Mouse (Mus musculus): ENCODE measurements at regions not wholly inside any gene's neighbourhood (a gene's known extent, or its start where the extent isn't known, plus 50 kb on each side); places are given as distances from the start of the nearest gene placed in this dataset.

DNA sequence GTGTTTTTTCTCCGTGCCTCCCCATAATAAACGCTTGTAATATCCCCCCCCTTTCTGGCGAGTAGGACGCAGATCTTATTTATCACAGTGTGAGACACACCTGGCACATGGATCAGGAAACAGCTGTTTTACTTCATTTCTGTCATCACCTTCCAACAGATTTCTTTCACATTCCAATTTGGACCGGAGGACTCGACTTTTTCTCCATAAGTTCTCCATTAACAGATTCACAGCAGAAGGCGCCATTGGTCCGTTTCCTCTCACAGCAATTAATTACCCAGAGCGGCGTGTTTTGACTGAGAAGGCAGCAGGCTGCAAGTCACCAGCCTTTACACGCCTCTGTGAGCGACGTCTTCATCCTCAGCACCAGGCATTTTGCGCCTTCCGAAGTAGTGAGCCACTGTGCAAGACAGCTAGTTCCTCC, 258.1 kb upstream of the Nt5e start:
- 69% methylated on average over 15 of the region's 15 CpGs for WGBS
- Histone ChIP-seq H3K27ac (ENCODE audit: low read depth, low read length) (no peak overlapping the region), H3K4me3 (ENCODE audit: low read depth, low read length) (no peak overlapping the region), H3K4me1 (replicated peaks; ENCODE audit: control insufficient read depth, insufficient read depth, low read length) (no peaks in the 10 kb centered on the region), H3K27me3 (replicated peaks; ENCODE audit: control insufficient read depth, insufficient read depth, low read length) (no peaks in the 10 kb centered on the region), H3K9ac (ENCODE audit: low read depth, low read length) (no peak overlapping the region), H3K4me2 (replicated peaks; ENCODE audit: low read depth) (no peak overlapping the region), H3K36me3 (ENCODE audit: control insufficient read depth, insufficient read depth) (no peaks in the 10 kb centered on the region), H3K9me3 (ENCODE audit: control insufficient read depth) (no peaks in the 10 kb centered on the region)
- TF ChIP-seq CTCF (IDR thresholded peaks at IDR 0.05; ENCODE audit: low read depth): no peak
- ATAC-seq: no peak

DNA sequence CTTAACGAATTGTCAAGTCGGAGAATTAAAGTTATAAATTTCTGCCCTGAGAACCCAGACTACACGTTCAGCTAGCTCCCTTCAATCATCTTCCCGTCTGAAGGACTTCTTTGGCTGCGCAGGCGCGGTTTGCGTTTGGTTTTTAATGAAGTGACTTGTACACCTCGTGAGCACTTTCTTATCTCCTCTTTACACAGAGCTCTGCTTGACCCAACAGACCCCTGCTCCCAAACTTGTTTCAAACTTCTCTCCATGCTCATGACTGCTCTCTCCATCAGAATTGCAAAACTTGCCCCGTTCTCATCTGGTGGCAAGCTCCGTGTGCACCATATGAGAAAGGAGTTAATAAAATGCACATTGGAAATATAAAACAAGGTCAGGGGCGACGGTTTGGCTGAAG, 257.2 kb upstream of the Nt5e start:
- WGBS: 74% methylated on average over 13 of the region's 13 CpGs
- Histone ChIP-seq H3K4me3 (ENCODE audit: low read depth, low read length) (no peak overlapping the region), H3K27ac (ENCODE audit: low read depth, low read length) (no peak overlapping the region), H3K4me2 (replicated peaks; ENCODE audit: low read depth) (no peak overlapping the region), H3K4me1 (replicated peaks; ENCODE audit: control insufficient read depth, insufficient read depth, low read length) (no peaks in the 10 kb centered on the region), H3K9me3 (ENCODE audit: control insufficient read depth) (no peaks in the 10 kb centered on the region), H3K27me3 (replicated peaks; ENCODE audit: control insufficient read depth, insufficient read depth, low read length) (no peaks in the 10 kb centered on the region), H3K36me3 (ENCODE audit: control insufficient read depth, insufficient read depth) (no peaks in the 10 kb centered on the region), H3K9ac (ENCODE audit: low read depth, low read length) (no peak overlapping the region)
- ATAC-seq: no peak
- no peak for TF ChIP-seq CTCF (IDR thresholded peaks at IDR 0.05; ENCODE audit: low read depth)

DNA sequence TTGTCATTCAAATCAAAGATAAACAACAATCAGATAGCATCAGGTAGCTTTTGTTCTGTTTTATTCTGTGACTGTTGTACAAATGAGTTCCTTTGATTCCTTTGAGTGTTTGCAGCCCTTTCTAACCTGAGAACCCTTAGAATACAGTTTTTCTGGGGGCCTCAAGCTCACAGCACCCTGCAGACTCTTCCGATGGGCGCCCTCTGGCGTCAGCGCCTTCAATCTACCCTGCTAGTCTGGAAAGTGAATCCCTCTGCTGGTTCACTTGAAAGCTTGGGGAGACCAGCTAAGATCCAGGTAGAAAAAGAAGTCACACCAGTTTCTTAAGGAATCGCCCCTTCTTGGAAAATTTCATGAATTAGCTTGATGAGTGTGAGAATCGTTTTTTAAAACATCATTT, 253.8 kb upstream of the Nt5e start:
- Histone ChIP-seq H3K9ac (ENCODE audit: low read depth, low read length) (no peak overlapping the region), H3K27me3 (replicated peaks; ENCODE audit: control insufficient read depth, insufficient read depth, low read length) (no peaks in the 10 kb centered on the region), H3K36me3 (ENCODE audit: control insufficient read depth, insufficient read depth) (no peaks in the 10 kb centered on the region), H3K4me3 (ENCODE audit: low read depth, low read length) (no peak overlapping the region), H3K27ac (ENCODE audit: low read depth, low read length) (no peak overlapping the region), H3K4me1 (replicated peaks; ENCODE audit: control insufficient read depth, insufficient read depth, low read length) (no peaks in the 10 kb centered on the region), H3K9me3 (ENCODE audit: control insufficient read depth) (no peaks in the 10 kb centered on the region), H3K4me2 (replicated peaks; ENCODE audit: low read depth) (no peak overlapping the region)
- TF ChIP-seq CTCF (IDR thresholded peaks at IDR 0.05; ENCODE audit: low read depth): peak; percentile 65
- 14% methylated on average over 6 of the region's 6 CpGs for WGBS
- no peak for ATAC-seq

GRCm38 (mm10) chr9:88073579-88073978, 253.4 kb upstream of the Nt5e start:
- no peak overlapping the region for H3K27ac ChIP-seq (ENCODE audit: low read depth, low read length)
- no peaks in the 10 kb centered on the region for H3K27me3 ChIP-seq (replicated peaks; ENCODE audit: control insufficient read depth, insufficient read depth, low read length)
- H3K4me3 ChIP-seq (ENCODE audit: low read depth, low read length): no peak overlapping the region
- 66% methylated on average over 7 of the region's 7 CpGs for WGBS
- ATAC-seq: no peak
- H3K4me1 ChIP-seq (replicated peaks; ENCODE audit: control insufficient read depth, insufficient read depth, low read length): no peaks in the 10 kb centered on the region
- no peak overlapping the region for H3K4me2 ChIP-seq (replicated peaks; ENCODE audit: low read depth)
- no peak for TF ChIP-seq CTCF (IDR thresholded peaks at IDR 0.05; ENCODE audit: low read depth)
- no peak overlapping the region for H3K9ac ChIP-seq (ENCODE audit: low read depth, low read length)
- no peaks in the 10 kb centered on the region for H3K36me3 ChIP-seq (ENCODE audit: control insufficient read depth, insufficient read depth)
- no peaks in the 10 kb centered on the region for H3K9me3 ChIP-seq (ENCODE audit: control insufficient read depth)

- no peak overlapping the region for H3K4me3 ChIP-seq (ENCODE audit: low read depth, low read length)
- ATAC-seq: no peak
- no peaks in the 10 kb centered on the region for H3K27me3 ChIP-seq (replicated peaks; ENCODE audit: control insufficient read depth, insufficient read depth, low read length)
- no peaks in the 10 kb centered on the region for H3K36me3 ChIP-seq (ENCODE audit: control insufficient read depth, insufficient read depth)
- H3K9me3 ChIP-seq (ENCODE audit: control insufficient read depth): no peaks in the 10 kb centered on the region
- no peaks in the 10 kb centered on the region for H3K4me1 ChIP-seq (replicated peaks; ENCODE audit: control insufficient read depth, insufficient read depth, low read length)
- WGBS: 38% methylated on average over 5 of the region's 5 CpGs
- no peak overlapping the region for H3K27ac ChIP-seq (ENCODE audit: low read depth, low read length)
- H3K4me2 ChIP-seq (replicated peaks; ENCODE audit: low read depth): no peak overlapping the region
- no peak overlapping the region for H3K9ac ChIP-seq (ENCODE audit: low read depth, low read length)
- TF ChIP-seq CTCF (IDR thresholded peaks at IDR 0.05; ENCODE audit: low read depth): no peak
These were observed 244.0 kb upstream of the Nt5e start for GRCm38 (mm10) chr9:88082931-88083479.

DNA sequence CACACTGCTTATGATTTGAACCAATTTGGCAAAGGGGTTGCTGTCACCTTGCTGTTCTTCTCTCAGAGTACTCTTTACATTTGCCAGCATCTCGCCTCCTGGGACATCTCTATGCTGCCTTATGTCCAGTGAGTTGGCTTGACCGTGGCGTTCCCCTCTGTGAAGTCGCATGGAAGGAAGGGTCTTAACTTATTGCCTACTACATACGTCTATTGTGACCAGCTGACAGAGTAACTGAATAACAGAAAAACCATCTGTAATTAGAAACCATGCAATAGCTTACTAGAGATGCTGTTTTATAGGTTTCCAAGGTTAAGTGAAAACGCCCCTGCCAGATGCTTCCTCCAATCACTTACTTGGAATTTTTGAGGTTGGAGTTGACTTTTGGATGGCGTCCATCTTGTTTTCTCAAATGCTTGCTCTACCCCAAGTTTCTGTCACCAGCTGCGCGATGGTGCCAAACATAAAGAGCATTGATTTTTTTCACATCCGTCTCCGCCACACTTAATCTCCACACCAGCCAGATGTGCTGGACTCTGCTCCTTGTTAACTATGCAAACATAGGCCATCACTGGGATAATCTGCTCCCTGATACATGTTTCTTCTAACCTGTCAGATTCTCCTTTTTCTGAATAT, 241.7 kb upstream of the Nt5e start:
- no peak overlapping the region for H3K4me2 ChIP-seq (replicated peaks; ENCODE audit: low read depth)
- no peak for ATAC-seq
- H3K9me3 ChIP-seq (ENCODE audit: control insufficient read depth): no peaks in the 10 kb centered on the region

More for the DNA sequence above, 241.7 kb upstream of the Nt5e start:
- H3K9ac ChIP-seq (ENCODE audit: low read depth, low read length): no peak overlapping the region
- no peaks in the 10 kb centered on the region for H3K4me1 ChIP-seq (replicated peaks; ENCODE audit: control insufficient read depth, insufficient read depth, low read length)
- H3K4me3 ChIP-seq (ENCODE audit: low read depth, low read length): no peak overlapping the region
- WGBS: 88% methylated on average over 11 of the region's 11 CpGs
- H3K27me3 ChIP-seq (replicated peaks; ENCODE audit: control insufficient read depth, insufficient read depth, low read length): no peaks in the 10 kb centered on the region
- H3K36me3 ChIP-seq (ENCODE audit: control insufficient read depth, insufficient read depth): no peaks in the 10 kb centered on the region
- H3K27ac ChIP-seq (ENCODE audit: low read depth, low read length): no peak overlapping the region
- TF ChIP-seq CTCF (IDR thresholded peaks at IDR 0.05; ENCODE audit: low read depth): no peak
